Mouse (Mus musculus): ENCODE measurements around the gene Sgo2a. TPM values are rescaled to one million over a fixed set of nuclear protein-coding genes. Genes with fewer than 3 reads are reported as not detected.

Sgo2a gene
- polyA plus RNA-seq, 1 experiment from 2014 or later = 4.6 TPM

DNA sequence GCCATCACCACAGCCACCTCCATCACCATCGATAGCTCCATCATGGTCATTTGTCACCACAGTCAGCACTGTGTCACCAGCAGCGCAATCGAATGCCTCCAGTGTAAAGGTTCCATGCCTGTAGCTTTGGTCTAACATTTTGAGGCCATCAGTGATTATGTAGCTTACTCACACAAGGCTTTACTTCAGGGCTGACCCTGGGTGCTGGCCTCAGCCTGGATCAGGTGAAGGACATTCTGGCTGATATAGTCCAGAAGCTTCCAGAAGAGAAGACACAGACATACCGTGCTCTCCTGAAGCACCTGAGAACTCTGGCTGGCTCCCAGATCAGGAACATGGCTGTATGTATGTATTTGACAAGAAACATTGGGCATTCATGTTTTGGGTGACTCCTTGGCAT lies 63.1 kb downstream of the Sgo2a start:
- 86% methylated on average over 4 of the region's 4 CpGs for WGBS (ENCODE audit: insufficient replicate concordance)
- DNase-seq = no peak
- no peak for ATAC-seq
- TF ChIP-seq EP300 (IDR thresholded peaks at IDR 0.05; ENCODE audit: low read depth) (no peak), CTCF (IDR thresholded peaks at IDR 0.05; ENCODE audit: low read depth) (no peak)
- no peak overlapping the region for H3K4me2 ChIP-seq (ENCODE audit: low read depth, low read length)
- H3K4me3 ChIP-seq (ENCODE audit: low read depth, low read length) = no peak overlapping the region
- H3K9ac ChIP-seq (replicated peaks) = no peak overlapping the region
- H3K4me1 ChIP-seq (ENCODE audit: insufficient read depth) = no peaks in the 10 kb centered on the region
- no peaks in the 10 kb centered on the region for H3K27me3 ChIP-seq (ENCODE audit: insufficient read depth, low read length)
- no peaks in the 10 kb centered on the region for H3K36me3 ChIP-seq (replicated peaks; ENCODE audit: insufficient read depth, low read length)
- H3K27ac ChIP-seq (ENCODE audit: low read depth) = no peak overlapping the region
- no peaks in the 10 kb centered on the region for H3K9me3 ChIP-seq (ENCODE audit: low read length)

DNA sequence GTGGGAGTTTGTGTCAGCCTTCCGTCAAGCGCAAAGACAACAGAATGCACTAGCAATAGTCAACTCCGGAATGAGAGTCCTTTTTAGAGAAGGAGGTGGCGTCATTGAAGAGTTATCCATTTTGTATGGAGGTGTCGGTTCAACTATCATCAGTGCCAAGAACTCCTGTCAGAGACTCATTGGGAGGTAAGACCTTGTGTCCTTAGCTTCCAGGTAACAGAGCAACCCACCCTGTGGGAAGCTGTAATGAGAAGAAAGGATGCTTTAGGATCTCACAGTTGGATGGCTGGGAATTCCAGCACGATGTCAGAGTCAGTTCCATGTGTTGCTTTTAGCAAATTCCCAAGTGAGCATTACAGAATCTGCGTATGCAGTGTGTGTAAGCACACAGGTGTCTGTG lies 66.4 kb downstream of the Sgo2a start:
- 85% methylated on average over 7 of the region's 7 CpGs for WGBS (ENCODE audit: insufficient replicate concordance)
- no peak for ATAC-seq

GRCm38 (mm10) chr1:58065151-58065550 lies 69.4 kb downstream of the Sgo2a start:
- ATAC-seq = no peak
- DNase-seq = no peak
- no peaks in the 10 kb centered on the region for H3K4me1 ChIP-seq (ENCODE audit: insufficient read depth)
- no peaks in the 10 kb centered on the region for H3K36me3 ChIP-seq (replicated peaks; ENCODE audit: insufficient read depth, low read length)
- H3K9ac ChIP-seq (replicated peaks) = no peak overlapping the region
- H3K4me3 ChIP-seq (ENCODE audit: low read depth, low read length) = no peak overlapping the region
- WGBS (ENCODE audit: insufficient replicate concordance) = 82% methylated on average over 5 of the region's 5 CpGs
- no peak overlapping the region for H3K4me2 ChIP-seq (ENCODE audit: low read depth, low read length)
- no peaks in the 10 kb centered on the region for H3K9me3 ChIP-seq (ENCODE audit: low read length)
- H3K27ac ChIP-seq (ENCODE audit: low read depth) = no peak overlapping the region
- no peak for TF ChIP-seq EP300 (IDR thresholded peaks at IDR 0.05; ENCODE audit: low read depth)
- no peak for TF ChIP-seq CTCF (IDR thresholded peaks at IDR 0.05; ENCODE audit: low read depth)
- no peaks in the 10 kb centered on the region for H3K27me3 ChIP-seq (ENCODE audit: insufficient read depth, low read length)

More for the DNA sequence above, 66.4 kb downstream of the Sgo2a start:
- no peak for DNase-seq
- no peak overlapping the region for H3K27ac ChIP-seq (ENCODE audit: low read depth)
- no peaks in the 10 kb centered on the region for H3K27me3 ChIP-seq (ENCODE audit: insufficient read depth, low read length)
- no peaks in the 10 kb centered on the region for H3K4me1 ChIP-seq (ENCODE audit: insufficient read depth)
- H3K4me3 ChIP-seq (ENCODE audit: low read depth, low read length) = no peak overlapping the region
- TF ChIP-seq EP300 (IDR thresholded peaks at IDR 0.05; ENCODE audit: low read depth) = no peak
- TF ChIP-seq CTCF (IDR thresholded peaks at IDR 0.05; ENCODE audit: low read depth) = no peak
- H3K9ac ChIP-seq (replicated peaks) = no peak overlapping the region
- H3K9me3 ChIP-seq (ENCODE audit: low read length) = no peaks in the 10 kb centered on the region
- no peaks in the 10 kb centered on the region for H3K36me3 ChIP-seq (replicated peaks; ENCODE audit: insufficient read depth, low read length)
- H3K4me2 ChIP-seq (ENCODE audit: low read depth, low read length) = no peak overlapping the region

DNA sequence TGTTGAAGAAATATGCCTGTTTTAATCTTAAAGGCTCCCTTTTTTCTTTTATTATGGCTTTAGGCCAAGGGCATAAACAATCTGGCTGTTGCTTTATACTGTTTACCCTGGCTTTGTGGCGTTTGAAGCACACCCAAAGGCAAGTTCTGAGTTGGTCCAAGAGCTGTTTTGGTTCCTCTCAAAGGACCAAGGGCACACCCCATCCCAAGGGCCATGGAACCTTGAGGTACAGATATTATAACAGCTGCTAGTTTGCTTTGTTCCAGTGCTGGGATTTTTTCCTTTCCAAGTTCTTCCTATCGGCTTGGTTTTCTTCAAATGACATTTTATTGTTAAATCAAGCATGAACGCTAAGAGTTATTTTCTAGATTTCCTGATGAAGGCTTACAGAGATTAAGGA lies 69.8 kb downstream of the Sgo2a start:
- no peaks in the 10 kb centered on the region for H3K27me3 ChIP-seq (ENCODE audit: insufficient read depth, low read length)
- no peak for TF ChIP-seq CTCF (IDR thresholded peaks at IDR 0.05; ENCODE audit: low read depth)
- TF ChIP-seq EP300 (IDR thresholded peaks at IDR 0.05; ENCODE audit: low read depth) = no peak
- no peak overlapping the region for H3K9ac ChIP-seq (replicated peaks)
- DNase-seq (no peak), ATAC-seq (no peak)
- H3K4me1 ChIP-seq (ENCODE audit: insufficient read depth) = no peaks in the 10 kb centered on the region
- no peaks in the 10 kb centered on the region for H3K9me3 ChIP-seq (ENCODE audit: low read length)
- H3K4me2 ChIP-seq (ENCODE audit: low read depth, low read length) = no peak overlapping the region
- no peak overlapping the region for H3K27ac ChIP-seq (ENCODE audit: low read depth)
- no peaks in the 10 kb centered on the region for H3K36me3 ChIP-seq (replicated peaks; ENCODE audit: insufficient read depth, low read length)
- WGBS (ENCODE audit: insufficient replicate concordance) = 70% methylated on average over 3 of the region's 3 CpGs
- no peak overlapping the region for H3K4me3 ChIP-seq (ENCODE audit: low read depth, low read length)

DNA sequence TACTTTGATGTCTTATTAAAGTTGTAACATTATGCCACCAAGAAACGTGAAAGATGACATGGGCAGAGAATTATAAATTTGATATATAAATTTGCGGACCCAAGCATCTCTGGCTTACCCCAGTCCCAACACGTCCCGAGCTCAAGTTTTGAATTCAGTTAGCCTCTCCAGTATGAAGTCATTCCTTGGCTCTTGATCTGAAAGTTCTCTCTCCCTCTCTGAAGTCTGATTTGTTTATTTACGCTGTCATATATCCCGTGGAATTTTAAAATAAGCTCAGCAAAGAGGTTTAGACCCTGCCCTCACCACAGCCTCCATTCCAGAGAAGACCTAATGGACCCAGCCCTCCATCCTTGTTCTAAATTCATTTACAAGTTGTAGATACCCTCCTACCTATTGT lies 73.4 kb downstream of the Sgo2a start:
- H3K36me3 ChIP-seq (replicated peaks; ENCODE audit: insufficient read depth, low read length) = no peaks in the 10 kb centered on the region
- H3K4me2 ChIP-seq (ENCODE audit: low read depth, low read length) = no peak overlapping the region
- 80% methylated on average over 6 of the region's 6 CpGs for WGBS (ENCODE audit: insufficient replicate concordance)
- H3K9me3 ChIP-seq (ENCODE audit: low read length) = no peaks in the 10 kb centered on the region
- H3K4me1 ChIP-seq (ENCODE audit: insufficient read depth) = 0 out of 2 replicates have a peak, but pooled peaks cover 3% of the 10 kb centered on the region
- no peak overlapping the region for H3K9ac ChIP-seq (replicated peaks)
- DNase-seq (no peak), ATAC-seq (no peak)
- no peak overlapping the region for H3K27ac ChIP-seq (ENCODE audit: low read depth)
- TF ChIP-seq CTCF (IDR thresholded peaks at IDR 0.05; ENCODE audit: low read depth) = no peak
- no peak for TF ChIP-seq EP300 (IDR thresholded peaks at IDR 0.05; ENCODE audit: low read depth)
- no peak overlapping the region for H3K4me3 ChIP-seq (ENCODE audit: low read depth, low read length)
- no peaks in the 10 kb centered on the region for H3K27me3 ChIP-seq (ENCODE audit: insufficient read depth, low read length)

- ATAC-seq = no peak
These were observed 74.3 kb downstream of the Sgo2a start for GRCm38 (mm10) chr1:58070091-58070490.

GRCm38 (mm10) chr1:58071006-58071405 lies 75.2 kb downstream of the Sgo2a start:
- Histone ChIP-seq H3K4me1 (ENCODE audit: insufficient read depth) (0 out of 2 replicates have a peak, but pooled peaks cover 3% of the 10 kb centered on the region), H3K27ac (ENCODE audit: low read depth) (no peak overlapping the region), H3K9me3 (ENCODE audit: low read length) (no peaks in the 10 kb centered on the region), H3K27me3 (ENCODE audit: insufficient read depth, low read length) (no peaks in the 10 kb centered on the region), H3K36me3 (replicated peaks; ENCODE audit: insufficient read depth, low read length) (no peaks in the 10 kb centered on the region), H3K4me3 (ENCODE audit: low read depth, low read length) (no peak overlapping the region), H3K9ac (replicated peaks) (no peak overlapping the region), H3K4me2 (ENCODE audit: low read depth, low read length) (no peak overlapping the region)
- ATAC-seq = no peak
- 71% methylated on average over 9 of the region's 9 CpGs for WGBS (ENCODE audit: insufficient replicate concordance)
- TF ChIP-seq CTCF (IDR thresholded peaks at IDR 0.05; ENCODE audit: low read depth) (no peak), EP300 (IDR thresholded peaks at IDR 0.05; ENCODE audit: low read depth) (no peak)
- no peak for DNase-seq

More at GRCm38 (mm10) chr1:58070091-58070490, 74.3 kb downstream of the Sgo2a start:
- Histone ChIP-seq H3K4me3 (ENCODE audit: low read depth, low read length) (no peak overlapping the region), H3K36me3 (replicated peaks; ENCODE audit: insufficient read depth, low read length) (no peaks in the 10 kb centered on the region), H3K27me3 (ENCODE audit: insufficient read depth, low read length) (no peaks in the 10 kb centered on the region), H3K4me1 (ENCODE audit: insufficient read depth) (0 out of 2 replicates have a peak, but pooled peaks cover 3% of the 10 kb centered on the region), H3K9ac (replicated peaks) (no peak overlapping the region), H3K9me3 (ENCODE audit: low read length) (no peaks in the 10 kb centered on the region), H3K4me2 (ENCODE audit: low read depth, low read length) (no peak overlapping the region), H3K27ac (ENCODE audit: low read depth) (no peak overlapping the region)
- no peak for TF ChIP-seq EP300 (IDR thresholded peaks at IDR 0.05; ENCODE audit: low read depth)
- TF ChIP-seq CTCF (IDR thresholded peaks at IDR 0.05; ENCODE audit: low read depth) = no peak
- 84% methylated on average over 11 of the region's 11 CpGs for whole genome bisulfite sequencing (ENCODE audit: insufficient replicate concordance)
- no peak for DNase-seq
